Mouse (Mus musculus): ENCODE data around the gene Il5.

GRCm38 (mm10) chr11:53731457-53731856 is 10.9 kb downstream of the Il5 start:
- TF ChIP-seq CTCF (conservative IDR thresholded peaks at IDR 0.05; ENCODE audit: low read length) (no peak), POU5F1 (IDR thresholded peaks at IDR 0.05; ENCODE audit: borderline replicate concordance, low read length) (no peak)
